Mouse (Mus musculus) natural killer cell, adult 2 months (primary cell): ENCODE results near the gene Dhrs4.
A peak's percentile ranks its signal among the peaks of the same experiment; 100 is the strongest.

Experiments
- DNase-seq, 2 experiments: peaks; one replicate each; pipeline ENCODE4 v3.0.0; 2022; ENCODE audit warnings: low spot score in 2 of 2

The Dhrs4 gene

DNA sequence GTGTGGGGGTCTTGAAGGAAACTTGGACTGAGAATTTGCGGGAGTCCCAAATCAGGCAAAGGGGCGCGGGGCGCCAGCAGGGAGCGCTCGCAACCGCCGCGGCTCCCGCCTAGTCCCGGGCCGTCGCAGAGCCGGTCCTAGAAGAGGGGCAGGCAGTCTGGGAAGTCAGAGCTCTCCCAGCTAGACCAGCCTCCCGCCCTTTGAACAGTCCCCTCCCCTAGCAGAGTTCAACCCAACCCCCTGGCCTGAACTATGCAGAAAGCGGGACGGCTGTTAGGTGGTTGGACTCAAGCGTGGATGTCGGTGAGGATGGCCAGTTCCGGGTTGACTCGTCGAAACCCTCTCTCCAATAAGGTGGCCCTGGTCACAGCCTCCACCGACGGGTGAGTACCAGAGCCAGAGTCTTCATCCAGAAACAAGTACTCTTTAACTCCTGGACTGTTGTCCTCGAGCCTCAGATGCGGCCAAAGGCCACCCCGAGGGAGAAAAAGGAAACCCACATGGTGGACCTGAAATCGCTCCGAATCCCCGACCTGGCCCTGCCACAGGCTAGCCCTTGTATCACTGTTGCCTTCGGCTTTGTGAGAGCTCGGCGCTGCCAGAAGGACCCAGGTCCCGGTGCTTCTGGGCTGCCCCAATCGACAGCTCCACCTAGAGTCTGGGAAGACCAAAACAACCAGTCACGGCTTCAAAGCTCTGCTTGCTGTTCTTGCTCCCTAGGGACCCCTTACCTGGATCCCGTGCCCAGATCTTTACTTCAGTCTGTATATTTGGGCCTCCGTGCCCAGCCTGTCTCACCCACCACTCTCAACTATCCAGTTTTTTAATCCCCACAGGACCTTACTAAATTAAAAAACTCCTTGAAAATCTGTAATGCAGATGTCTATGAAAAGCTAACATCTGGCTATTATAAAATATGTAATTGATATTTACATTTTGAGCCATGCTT lies at the start of gene Dhrs4:
Dhrs4 (plus strand) TSS at position 108 of the 949 bp plus-strand sequence.
- DNase-seq = peak; percentile 80 to 87

DNA sequence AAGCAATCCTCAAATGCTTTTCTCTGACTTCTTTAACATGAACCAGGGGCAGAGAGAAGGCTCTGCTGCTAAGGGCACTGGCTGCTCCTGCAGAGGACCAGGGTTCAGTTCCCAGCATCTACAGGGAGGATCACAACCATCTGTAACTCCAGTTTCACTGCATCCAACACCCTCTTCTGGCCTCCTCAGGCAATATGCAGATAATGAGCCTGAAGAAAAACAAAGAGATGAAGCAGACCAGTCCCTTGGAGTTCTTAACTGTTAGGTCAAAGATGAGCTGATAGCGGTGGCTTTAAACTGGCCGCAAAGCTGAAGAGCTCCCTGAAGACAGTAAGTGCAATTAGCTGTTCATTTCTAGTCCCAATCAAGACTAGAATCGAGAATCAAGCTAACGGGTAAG lies 48.3 kb upstream of the Dhrs4 start:
- DNase-seq = no peak

DNA sequence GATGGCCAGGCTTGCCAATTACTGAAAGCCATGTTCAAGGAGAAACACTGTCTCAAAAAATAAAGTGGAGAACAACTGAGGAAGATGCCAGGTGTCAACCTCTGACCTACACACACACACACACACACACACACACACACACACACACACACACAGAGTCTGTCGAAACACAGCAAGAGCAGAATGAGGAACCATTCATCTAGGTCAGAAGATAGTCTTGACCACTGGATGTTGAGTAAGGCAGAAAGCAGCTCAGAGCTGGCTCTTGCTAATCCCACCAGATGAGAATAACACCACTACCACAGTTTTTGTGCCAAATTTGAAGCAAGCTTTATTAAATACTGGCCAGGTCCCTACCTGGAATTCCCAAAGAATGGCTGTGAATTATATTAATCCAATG lies 45.5 kb upstream of the Dhrs4 start:
- no peak for DNase-seq

DNA sequence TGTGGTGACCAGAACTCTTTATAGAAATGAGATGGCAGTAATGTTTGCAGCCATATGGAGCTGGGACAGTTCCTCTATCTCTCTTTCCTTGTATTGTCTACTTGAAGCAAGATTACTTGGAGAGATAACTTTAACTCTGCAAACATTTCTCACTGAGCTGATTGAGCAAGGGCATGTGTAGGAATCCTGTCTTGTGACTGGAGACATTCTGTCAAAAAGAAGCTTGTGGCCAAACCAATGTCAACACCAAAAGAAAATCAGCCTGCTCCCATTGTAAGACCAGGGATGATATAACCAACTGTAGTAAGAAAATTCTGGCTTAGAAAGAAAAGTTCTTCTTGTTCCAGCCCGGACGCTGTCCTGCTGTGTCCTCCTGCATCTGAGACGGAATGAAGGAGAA lies 43.7 kb upstream of the Dhrs4 start:
- no peak for DNase-seq

DNA sequence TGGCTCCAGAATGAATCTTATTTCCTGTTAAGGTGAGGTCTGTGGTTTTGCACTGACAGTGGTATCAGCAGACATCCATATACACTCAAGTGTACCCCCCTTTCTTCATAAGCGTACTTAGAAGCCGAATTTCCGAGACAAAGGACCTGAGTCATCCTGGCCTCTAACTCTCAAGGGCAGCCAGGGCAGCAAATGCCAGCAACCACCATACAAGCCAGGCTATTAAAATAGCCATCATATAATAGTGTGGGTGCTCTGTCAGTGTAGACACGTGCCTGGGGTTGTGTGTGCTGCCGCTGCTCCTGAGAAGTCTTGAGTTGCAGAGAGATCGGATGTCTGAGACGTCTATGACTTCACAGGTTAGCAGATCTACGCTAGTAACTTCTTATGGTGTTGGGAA lies 41.4 kb upstream of the Dhrs4 start:
- DNase-seq = no peak

DNA sequence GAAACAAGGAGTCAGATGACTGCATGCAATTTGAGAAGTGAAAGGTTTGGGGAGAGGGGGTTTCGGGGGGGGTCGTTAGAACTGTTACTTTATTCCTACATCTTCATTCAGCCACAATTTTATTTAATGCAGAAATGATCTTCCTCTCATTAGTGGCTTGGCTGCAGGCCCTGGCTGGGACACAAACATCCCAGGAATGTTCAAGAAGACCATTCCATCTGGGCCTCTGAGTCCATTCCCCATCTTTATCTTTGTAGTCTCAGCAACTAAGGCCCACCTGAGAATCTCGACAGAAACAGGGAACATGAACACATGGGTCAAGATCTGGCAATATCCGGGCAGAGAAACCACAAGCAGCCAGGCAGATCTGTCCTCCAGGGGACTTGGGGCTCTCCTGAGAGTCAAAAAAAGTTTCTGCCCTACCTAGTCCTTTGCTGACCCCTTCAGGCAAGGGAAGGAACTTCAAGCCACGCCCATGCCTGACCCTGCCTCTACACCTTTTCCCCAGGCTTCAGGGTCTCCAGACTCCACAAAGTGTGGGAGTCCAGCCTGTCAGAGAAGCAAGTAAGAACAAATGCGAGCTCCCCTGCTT lies 40.3 kb upstream of the Dhrs4 start:
- DNase-seq = peak; percentile 49 to 60

DNA sequence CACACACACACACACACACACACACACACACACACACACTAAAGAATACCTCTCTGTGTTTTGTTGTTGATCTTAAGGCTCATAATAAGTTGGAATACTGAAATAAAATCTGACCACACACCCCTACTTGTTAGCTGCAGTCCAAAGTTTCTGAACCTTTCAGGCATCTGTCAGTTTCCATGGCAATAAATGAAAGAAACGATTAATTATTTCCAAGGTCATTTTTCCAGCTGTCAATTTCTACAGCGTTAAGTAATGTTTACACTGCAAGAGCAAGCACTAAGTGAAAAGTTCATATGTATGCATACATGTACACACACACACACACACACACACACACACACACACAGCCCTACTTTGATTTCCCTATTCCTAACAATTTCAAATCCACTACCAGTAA lies 20.9 kb upstream of the Dhrs4 start:
- no peak for DNase-seq

DNA sequence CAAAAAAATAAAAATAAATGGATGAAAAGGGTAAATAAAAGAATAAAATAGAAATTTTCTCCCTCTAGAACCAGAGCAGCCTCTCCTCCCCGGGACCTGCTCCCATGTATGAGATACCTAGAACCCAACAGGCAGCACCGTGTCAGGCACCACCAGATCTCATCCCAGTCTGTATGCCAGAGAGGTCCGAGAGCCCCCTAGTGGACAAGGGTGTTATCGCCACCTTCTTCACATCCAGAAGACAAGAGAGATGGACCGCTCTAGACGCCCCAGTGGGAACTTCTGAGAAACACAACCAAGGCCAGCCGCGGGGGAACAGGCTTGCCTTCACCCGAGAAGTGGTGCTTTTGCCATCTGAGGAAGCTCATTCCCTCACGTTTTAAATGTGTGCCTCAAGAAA lies 20.3 kb upstream of the Dhrs4 start:
- peak; percentile 57 to 68 for DNase-seq

DNA sequence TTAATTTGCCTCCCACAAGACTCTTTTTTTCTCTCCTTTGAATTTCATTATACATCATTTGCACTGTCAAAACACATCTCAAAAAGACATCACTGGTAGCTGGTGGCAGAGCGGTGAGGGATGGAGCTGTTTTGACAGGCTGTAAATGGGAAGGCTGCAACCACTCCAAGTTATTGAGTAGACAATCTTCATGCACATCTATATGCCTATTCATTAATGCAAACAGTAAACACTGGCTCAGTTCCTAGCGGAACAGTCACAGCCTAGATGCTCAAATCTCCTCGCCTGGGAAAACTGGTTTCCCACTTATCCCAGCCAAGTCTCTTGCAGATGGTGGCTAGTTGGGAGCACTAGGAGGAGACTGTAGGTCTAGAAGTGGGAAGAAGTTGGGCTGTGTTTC lies 19.8 kb upstream of the Dhrs4 start:
- no peak for DNase-seq

DNA sequence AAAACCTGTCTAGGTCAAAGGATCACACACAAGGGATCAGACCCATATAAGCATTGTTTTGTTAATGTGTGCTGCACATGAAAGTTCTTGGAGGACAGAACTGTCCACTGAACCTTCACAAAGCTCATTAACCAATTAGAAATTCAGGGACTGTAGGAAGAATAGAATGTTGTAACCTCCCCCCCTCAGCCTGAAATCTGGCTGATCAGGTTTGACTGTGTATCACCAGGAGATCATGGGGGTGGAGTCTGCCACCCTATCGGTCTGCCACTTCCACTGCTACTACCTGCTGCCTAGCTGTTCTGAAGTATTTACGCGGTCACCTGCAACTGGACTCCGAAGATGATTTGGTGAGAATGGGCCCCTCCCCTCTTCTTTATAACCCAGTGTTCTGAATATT lies 18.8 kb upstream of the Dhrs4 start:
- DNase-seq = no peak

DNA sequence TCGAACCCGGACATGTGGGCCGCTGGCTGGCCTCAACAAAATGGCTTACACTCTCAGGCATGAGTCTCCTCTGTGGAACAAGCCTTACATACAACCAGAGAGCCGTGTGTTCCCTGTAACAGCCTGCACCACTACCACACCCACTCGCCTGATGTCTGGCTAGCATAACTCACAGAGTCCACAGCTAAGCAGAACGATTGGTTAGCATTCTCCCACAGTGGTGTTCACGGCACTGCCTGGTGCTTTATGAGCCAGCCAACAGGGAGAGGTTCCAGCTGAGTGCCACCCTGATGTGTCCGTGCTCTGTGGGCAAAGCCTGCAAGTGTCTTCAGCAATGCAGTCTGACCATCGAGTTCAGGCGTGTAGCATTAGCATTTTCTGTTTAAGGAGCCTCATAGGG lies 18.3 kb upstream of the Dhrs4 start:
- no peak for DNase-seq

DNA sequence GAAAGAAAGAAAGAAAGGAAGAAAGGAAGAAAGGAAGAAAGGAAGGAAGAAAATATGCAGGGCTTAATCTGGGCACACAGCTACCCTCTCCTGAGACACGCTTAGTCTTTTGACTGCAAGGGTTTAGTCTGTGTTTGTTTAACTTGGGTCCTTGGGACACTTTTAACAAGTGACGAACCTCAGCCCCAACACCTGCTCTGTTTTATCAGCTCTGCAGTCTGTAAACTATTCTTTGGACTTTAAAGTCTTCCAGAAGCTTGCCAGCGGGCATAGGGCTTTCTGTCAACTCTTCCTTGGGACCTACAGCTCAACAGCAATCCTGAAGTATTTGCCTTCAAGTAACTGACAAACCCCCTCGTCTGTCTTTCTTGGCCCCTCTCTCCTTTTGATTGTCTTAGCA lies 16.8 kb upstream of the Dhrs4 start:
- no peak for DNase-seq

DNA sequence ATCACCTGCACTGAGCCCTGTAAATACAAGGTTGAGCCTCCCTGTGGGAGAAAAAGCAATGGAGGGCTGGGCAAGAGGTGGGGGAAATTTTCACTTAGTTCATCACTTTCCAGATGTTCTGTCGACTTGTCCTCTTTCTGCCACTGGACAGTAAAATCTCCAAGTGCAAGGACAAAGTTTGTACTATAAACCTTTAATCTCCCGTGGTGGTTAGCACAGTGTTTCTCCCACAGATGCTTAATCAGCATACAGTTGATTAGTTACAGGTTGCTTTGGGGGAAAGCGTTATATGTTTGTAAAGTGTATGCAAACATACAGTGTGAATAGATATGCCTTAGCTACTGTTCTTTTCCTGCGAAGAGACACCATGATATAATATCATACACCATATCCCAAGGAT lies 12.1 kb upstream of the Dhrs4 start:
- no peak for DNase-seq

DNA sequence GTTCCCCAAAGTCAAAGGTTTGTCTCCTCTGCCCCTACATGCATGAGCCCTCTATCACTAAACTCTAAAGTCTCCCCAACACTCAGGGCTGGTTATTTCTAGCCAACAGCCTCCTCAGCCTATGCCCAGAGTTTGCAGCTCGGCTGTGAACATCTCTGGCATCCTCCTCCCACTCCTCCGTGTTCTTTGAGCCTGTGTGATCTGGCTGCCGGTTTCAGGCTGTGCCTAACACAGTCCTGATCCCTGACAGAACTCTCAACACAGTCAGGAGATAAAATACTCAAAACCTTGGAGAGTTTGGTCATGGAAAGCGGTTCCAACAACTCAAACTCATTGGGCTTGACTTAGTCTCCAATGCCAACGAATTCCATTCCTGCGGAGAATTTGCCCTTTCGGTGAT lies 11.4 kb upstream of the Dhrs4 start:
- DNase-seq = no peak

DNA sequence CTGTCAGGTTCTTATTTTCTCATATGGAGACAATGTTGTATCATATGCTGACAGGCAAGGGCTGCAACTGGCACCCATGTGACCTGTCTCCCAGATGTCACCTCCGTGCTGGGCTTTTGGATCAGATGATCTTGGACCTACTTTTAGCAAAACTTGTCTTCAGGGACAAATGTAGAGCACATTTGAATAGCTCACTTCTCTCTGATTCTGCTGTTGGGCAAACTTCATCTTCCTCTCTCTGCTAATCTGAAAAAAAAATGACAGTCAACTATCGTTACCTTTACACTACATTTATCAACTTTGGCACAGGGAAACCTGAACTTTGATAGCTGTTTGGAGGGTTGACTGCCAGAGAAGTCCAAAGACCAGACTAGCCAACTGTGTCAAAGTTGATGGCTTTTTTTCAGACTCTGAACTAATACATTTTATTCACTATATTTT lies 10.2 kb upstream of the Dhrs4 start:
- no peak for DNase-seq

DNA sequence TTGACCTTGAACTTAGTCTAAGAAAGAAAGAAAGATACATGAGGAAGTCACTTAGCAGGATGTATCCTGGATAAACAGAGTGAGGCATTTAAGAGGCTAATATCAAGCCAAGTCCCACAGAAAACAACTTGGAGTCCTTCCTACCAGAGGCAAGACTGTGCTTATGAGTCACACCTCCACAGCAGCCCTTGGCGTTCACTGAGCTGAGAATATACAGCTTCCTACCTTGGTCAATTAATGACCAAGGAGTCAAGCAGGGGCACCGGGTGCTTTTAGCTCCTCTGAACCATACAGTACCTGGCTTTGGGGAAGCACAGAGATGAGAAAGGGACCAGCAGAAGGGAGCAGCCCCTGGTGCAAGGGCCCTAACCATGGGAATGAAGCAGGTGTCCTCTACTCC lies 9.5 kb upstream of the Dhrs4 start:
- no peak for DNase-seq

DNA sequence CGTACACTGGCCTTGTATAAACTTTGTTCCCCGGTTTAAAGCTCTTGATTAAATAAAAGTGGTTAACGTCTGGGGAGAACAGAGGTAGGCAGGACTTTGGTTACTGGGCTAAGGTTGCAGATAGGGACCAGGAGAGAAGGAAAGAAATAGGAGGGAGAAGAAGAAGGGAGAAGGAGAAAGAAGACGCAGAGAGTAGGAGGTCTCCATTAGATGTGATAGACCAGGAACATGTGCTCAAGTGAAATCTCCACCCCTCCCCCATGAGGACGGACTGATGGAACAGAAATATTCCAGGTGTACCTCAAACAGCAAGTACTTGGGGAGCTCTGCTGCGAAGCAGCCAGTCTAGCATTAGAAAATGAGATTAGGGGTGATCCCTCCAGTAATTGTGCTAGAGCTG lies 8.7 kb upstream of the Dhrs4 start:
- DNase-seq = no peak

DNA sequence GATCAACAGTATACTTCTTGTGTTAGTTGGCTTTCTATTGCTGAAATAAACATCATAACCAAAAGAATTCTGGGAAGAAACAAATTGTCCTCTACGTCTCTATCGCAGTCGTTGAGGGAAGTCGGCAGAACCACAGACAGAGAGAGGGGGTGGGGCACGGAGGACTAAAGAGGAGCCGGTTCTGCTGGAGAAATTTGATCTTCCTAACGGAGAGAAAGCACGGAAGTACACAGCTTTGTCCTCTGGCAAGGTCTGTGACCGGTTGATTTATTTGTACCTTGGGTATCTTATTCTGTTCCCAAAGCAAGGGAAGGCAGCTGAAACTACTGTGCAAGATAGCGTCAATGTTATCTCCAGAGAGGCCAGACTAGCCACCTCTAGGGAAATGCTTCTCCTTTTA lies 7.8 kb upstream of the Dhrs4 start:
- no peak for DNase-seq

DNA sequence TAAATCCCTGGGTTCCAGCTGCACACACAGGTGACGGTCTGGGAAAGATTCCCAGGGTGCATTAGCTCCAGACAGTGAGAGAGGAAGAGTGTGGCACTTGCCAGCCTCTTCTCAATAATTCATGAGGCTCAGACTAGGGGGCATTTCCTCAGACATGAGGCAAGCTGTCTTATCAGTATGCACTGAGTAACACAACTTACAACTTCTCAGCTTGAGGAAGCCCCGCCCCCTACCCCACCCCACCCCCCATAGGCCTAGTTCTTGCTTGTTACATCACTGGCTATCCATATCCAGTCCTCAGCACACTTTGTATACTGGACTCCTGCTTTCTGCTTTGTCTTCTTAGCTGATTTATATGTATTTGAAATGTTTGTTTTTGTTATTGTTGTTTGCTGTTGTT lies 2.9 kb upstream of the Dhrs4 start:
- no peak for DNase-seq

DNA sequence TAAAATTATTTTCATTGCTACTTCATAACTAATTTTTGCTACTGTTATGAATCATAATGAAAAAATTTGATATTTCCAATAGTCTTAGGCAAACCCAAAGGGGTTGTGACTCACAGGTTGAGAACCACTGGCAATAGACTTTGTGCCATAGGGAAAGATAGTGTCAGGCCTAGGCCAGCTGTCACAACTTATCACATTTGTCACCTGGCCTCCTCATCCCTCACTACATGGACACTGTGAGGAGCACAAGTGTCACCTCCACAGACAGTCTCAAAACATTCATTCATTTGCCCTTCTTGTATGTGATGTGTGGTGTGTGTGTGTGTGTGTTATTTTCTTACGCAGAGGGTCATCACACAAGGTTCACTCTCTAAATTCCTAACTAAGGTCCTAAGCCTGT lies 1.1 kb upstream of the Dhrs4 start:
- DNase-seq = no peak

DNA sequence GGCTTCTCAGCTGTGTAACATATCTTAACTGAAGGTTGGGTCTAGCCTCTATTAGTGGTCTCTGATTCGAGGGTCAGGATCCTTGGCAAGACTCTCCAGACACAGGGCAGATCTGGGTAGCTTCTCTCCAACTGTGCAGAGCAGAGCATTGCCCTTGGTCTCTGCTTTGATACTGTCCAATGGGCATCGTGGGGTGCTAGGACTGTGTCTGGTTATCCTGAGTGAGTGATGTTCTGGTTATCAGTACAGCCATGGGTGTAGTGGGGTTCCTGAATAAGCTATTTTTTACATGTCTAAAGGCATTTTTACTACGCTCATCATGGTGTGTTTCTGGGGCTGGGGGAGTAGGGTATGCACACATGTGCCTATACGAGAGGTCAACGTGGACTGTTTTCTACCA lies 729 bp upstream of the Dhrs4 start:
- DNase-seq = no peak

DNA sequence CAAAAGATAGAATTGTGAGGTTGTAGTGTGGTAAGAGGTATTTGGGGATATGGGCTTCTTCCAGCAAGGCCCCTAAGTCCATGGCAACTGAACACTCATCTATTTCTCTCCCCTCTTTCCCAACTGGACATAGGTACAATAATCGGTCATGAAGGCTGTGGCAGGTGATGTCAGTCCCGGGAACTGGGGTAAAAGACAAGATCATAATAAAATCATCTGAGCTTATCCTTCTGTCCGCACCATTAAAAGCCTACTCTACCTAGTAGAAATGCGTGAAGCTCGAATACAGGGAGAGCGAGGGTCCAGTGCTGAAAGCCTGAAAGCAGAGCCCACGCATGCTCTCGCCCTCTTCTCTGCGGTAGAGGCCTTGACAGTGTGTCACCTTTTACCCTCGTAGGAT lies 1.1 kb downstream of the Dhrs4 start:
- no peak for DNase-seq

DNA sequence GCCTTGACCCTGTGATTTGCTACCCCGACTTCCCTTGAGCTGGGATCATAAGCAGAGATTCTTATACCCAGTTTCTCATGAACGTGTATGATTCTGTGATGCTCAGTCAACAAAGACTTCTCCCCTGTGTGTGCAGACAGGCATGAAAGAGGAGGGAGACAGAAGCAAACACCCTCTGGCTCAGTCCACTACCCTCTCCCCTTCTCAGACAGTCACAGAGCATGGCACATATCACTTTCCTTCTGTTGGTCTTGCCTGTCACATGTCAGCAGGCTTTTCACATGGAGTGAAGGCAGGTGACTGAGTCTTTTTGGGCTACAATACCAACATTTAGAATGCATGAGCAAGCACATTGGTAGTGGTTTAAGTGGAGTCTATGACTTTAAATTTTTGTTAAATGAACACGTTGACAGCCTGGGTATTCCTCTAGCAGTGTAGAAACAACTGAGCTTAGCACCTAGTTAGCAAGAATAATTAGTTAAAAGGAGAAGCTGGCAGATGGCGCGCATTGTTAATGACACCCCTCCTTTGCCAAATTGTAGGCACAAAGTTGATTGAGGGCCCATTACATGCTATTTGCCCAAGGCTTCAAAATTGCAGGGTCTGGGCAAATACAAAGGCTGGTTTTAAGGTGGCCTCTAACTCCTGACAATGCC lies 6.0 kb downstream of the Dhrs4 start:
- no peak for DNase-seq
